Mouse (Mus musculus): ENCODE measurements around the gene Fam20b.

DNA sequence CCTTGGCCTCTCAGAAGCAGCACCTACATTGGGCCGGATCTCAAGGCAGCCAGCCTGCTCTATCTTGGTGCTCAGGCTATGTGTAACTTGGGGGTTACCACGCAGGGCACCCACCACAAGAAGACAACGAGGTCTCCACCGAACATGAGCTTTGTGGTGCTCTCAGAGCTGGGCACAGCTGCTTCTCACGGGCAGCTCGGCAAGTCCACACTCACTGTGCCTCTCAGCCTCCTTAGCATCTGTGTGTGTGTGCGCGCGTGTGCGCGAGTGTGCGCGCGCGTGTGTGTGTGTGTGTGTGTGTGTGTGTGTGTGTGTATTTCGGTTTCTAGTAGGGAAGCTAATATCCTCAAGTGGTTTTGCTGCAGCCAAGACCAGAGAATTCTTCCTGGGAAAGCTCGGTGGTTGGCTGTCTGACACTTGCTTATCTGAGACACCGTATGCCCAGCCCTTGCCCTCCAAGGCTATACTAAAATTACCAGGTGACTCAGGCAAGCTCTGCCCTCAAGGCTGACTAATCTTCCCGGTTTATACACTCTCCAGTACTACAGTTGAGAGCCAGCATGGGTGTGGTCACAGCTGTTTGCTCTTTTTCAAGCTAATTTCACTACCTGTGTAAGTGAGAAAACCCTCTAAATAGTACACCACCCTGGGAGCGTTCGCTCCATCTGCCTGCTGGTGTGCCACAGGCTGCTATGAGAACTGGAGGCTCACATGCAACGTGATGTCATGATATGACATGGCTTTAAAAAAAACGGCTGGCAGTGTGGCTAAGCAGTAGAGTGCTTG lies 51.6 kb downstream of the Fam20b start:
- TF ChIP-seq CTCF (IDR thresholded peaks at IDR 0.05; ENCODE audit: control insufficient read depth, insufficient read depth, insufficient replicate concordance, low read depth, low read length) (no peak), POLR2A (IDR thresholded peaks at IDR 0.05; ENCODE audit: control insufficient read depth, low read depth, low read length) (no peak)

Measured in testis, adult 2 months (tissue).